Mouse (Mus musculus) testis, adult 2 months (tissue): ENCODE data around the gene 4933428G20Rik.

Experiments used
- CTCF ChIP-seq: fragments of 200-500 bp; IDR thresholded peaks from 2 replicates; pipeline ENCODE4 v1.5.1; 2012; ENCODE audit warnings: low read depth, mild to moderate bottlenecking, inconsistent platforms, low read length, moderate library complexity; ENCODE audit not compliant: control insufficient read depth, insufficient read depth, insufficient replicate concordance
- POLR2A ChIP-seq: fragments of 200-500 bp; IDR thresholded peaks from 2 replicates; pipeline ENCODE4 v1.6.1; 2012; ENCODE audit warnings: low read depth, mild to moderate bottlenecking, inconsistent platforms, low read length, moderate library complexity; ENCODE audit not compliant: control insufficient read depth

GRCm38 (mm10) chr11:97534442-97535307 is 34.5 kb upstream of the 4933428G20Rik start:
- TF ChIP-seq POLR2A, result no peak
- TF ChIP-seq CTCF, result no peak
